Mouse (Mus musculus): Measurements from ENCODE around the gene Kctd13. TPM values are rescaled to one million over a fixed set of nuclear protein-coding genes. Genes with fewer than 3 reads are reported as not detected.

Gene Kctd13
- polyA plus RNA-seq, 1 experiment from 2014 or later, result 17.5 TPM

Other genes starting within 250 kb of the Kctd13 start
- 213 and 216 TPM in 2 replicates for gene Bola2, start 233.5 kb upstream of the Kctd13 start, polyA plus RNA-seq (2016; fragmentation: Nextera tagmentation; extraction: Ambion mirVana)
- 13.5 and 14.0 TPM in 2 replicates for gene Slx1b, start 233.1 kb upstream of the Kctd13 start, polyA plus RNA-seq (2016; fragmentation: Nextera tagmentation; extraction: Ambion mirVana)
- 33.6 and 40.3 TPM in 2 replicates for gene Coro1a, start 221.1 kb upstream of the Kctd13 start, polyA plus RNA-seq (2016; fragmentation: Nextera tagmentation; extraction: Ambion mirVana)
- 54.4 and 55.7 TPM in 2 replicates for gene Mapk3, start 169.3 kb upstream of the Kctd13 start, polyA plus RNA-seq (2016; fragmentation: Nextera tagmentation; extraction: Ambion mirVana)
- 0.77 and 0.98 TPM in 2 replicates for gene Gdpd3, start 162.5 kb upstream of the Kctd13 start, polyA plus RNA-seq (2016; fragmentation: Nextera tagmentation; extraction: Ambion mirVana)
- 28.9 and 35.0 TPM in 2 replicates for gene Ypel3, start 151.9 kb upstream of the Kctd13 start, polyA plus RNA-seq (2016; fragmentation: Nextera tagmentation; extraction: Ambion mirVana)
- 0.32 and 0.61 TPM in 2 replicates for gene Tbx6, start 147.4 kb upstream of the Kctd13 start, polyA plus RNA-seq (2016; fragmentation: Nextera tagmentation; extraction: Ambion mirVana)
- 413 and 423 TPM in 2 replicates for gene Ppp4c, start 136.4 kb upstream of the Kctd13 start, polyA plus RNA-seq (2016; fragmentation: Nextera tagmentation; extraction: Ambion mirVana)
- 2.6 and 2.9 TPM in 2 replicates for gene Fam57b, start 131.2 kb upstream of the Kctd13 start, polyA plus RNA-seq (2016; fragmentation: Nextera tagmentation; extraction: Ambion mirVana)
- gene 4930451I11Rik, start 97.2 kb upstream of the Kctd13 start, polyA plus RNA-seq (2016; fragmentation: Nextera tagmentation; extraction: Ambion mirVana), result not detected in 2 replicates
- gene Doc2a, start 81.5 kb upstream of the Kctd13 start, polyA plus RNA-seq (2016; fragmentation: Nextera tagmentation; extraction: Ambion mirVana), result 9.8 and 10.1 TPM in 2 replicates
- gene Hirip3, start 66.9 kb upstream of the Kctd13 start, polyA plus RNA-seq (2016; fragmentation: Nextera tagmentation; extraction: Ambion mirVana), result 57.4 and 65.2 TPM in 2 replicates
- 110 and 117 TPM in 2 replicates for gene Ino80e, start 66.5 kb upstream of the Kctd13 start, polyA plus RNA-seq (2016; fragmentation: Nextera tagmentation; extraction: Ambion mirVana)
- gene Taok2, start 44.2 kb upstream of the Kctd13 start, polyA plus RNA-seq (2016; fragmentation: Nextera tagmentation; extraction: Ambion mirVana), result 54.0 and 54.1 TPM in 2 replicates
- gene Tmem219, start 6.0 kb upstream of the Kctd13 start, polyA plus RNA-seq (2016; fragmentation: Nextera tagmentation; extraction: Ambion mirVana), result 22.2 and 24.9 TPM in 2 replicates
- 0.21 TPM in 1 of 2 replicates, not detected in the other for gene Asphd1, start 20.7 kb downstream of the Kctd13 start, polyA plus RNA-seq (2016; fragmentation: Nextera tagmentation; extraction: Ambion mirVana)
- 0.72 and 1.2 TPM in 2 replicates for gene Sez6l2, start 21.7 kb downstream of the Kctd13 start, polyA plus RNA-seq (2016; fragmentation: Nextera tagmentation; extraction: Ambion mirVana)
- 84.6 and 85.7 TPM in 2 replicates for gene Cdipt, start 47.0 kb downstream of the Kctd13 start, polyA plus RNA-seq (2016; fragmentation: Nextera tagmentation; extraction: Ambion mirVana)
- gene Cdiptos, start 47.2 kb downstream of the Kctd13 start, polyA plus RNA-seq (2016; fragmentation: Nextera tagmentation; extraction: Ambion mirVana), result 0.72 and 1.0 TPM in 2 replicates
- gene Mvp, start 85.7 kb downstream of the Kctd13 start, polyA plus RNA-seq (2016; fragmentation: Nextera tagmentation; extraction: Ambion mirVana), result 3.3 TPM in 2 replicates
- gene Pagr1b, start 87.6 kb downstream of the Kctd13 start, polyA plus RNA-seq (2016; fragmentation: Nextera tagmentation; extraction: Ambion mirVana), result not detected in 2 replicates
- gene Pagr1a, start 88.5 kb downstream of the Kctd13 start, polyA plus RNA-seq (2016; fragmentation: Nextera tagmentation; extraction: Ambion mirVana), result 92.7 and 121 TPM in 2 replicates
- gene Gm42742, start 92.2 kb downstream of the Kctd13 start, polyA plus RNA-seq (2016; fragmentation: Nextera tagmentation; extraction: Ambion mirVana), result 32.6 and 46.7 TPM in 2 replicates
- 3.5 and 4.0 TPM in 2 replicates for gene Prrt2, start 92.3 kb downstream of the Kctd13 start, polyA plus RNA-seq (2016; fragmentation: Nextera tagmentation; extraction: Ambion mirVana)
- gene Maz, start 98.2 kb downstream of the Kctd13 start, polyA plus RNA-seq (2016; fragmentation: Nextera tagmentation; extraction: Ambion mirVana), result 60.2 and 65.7 TPM in 2 replicates
- gene Kif22, start 113.6 kb downstream of the Kctd13 start, polyA plus RNA-seq (2016; fragmentation: Nextera tagmentation; extraction: Ambion mirVana), result 223 and 226 TPM in 2 replicates
- not detected in 2 replicates for gene Zg16, start 158.4 kb downstream of the Kctd13 start, polyA plus RNA-seq (2016; fragmentation: Nextera tagmentation; extraction: Ambion mirVana)
- 0.74 TPM in 2 replicates for gene AI467606, start 162.5 kb downstream of the Kctd13 start, polyA plus RNA-seq (2016; fragmentation: Nextera tagmentation; extraction: Ambion mirVana)
- 11.3 and 12.3 TPM in 2 replicates for gene Qprt, start 193.3 kb downstream of the Kctd13 start, polyA plus RNA-seq (2016; fragmentation: Nextera tagmentation; extraction: Ambion mirVana)
- gene Spn, start 208.9 kb downstream of the Kctd13 start, polyA plus RNA-seq (2016; fragmentation: Nextera tagmentation; extraction: Ambion mirVana), result 0.07 and 0.10 TPM in 2 replicates